Mouse (Mus musculus): ENCODE results near the gene Pip4k2a. TPM values are rescaled to one million over a fixed set of nuclear protein-coding genes. Genes with fewer than 3 reads are reported as not detected.

Gene Pip4k2a
- polyA plus RNA-seq, 1 experiment from 2014 or later, result 10.9 TPM

DNA sequence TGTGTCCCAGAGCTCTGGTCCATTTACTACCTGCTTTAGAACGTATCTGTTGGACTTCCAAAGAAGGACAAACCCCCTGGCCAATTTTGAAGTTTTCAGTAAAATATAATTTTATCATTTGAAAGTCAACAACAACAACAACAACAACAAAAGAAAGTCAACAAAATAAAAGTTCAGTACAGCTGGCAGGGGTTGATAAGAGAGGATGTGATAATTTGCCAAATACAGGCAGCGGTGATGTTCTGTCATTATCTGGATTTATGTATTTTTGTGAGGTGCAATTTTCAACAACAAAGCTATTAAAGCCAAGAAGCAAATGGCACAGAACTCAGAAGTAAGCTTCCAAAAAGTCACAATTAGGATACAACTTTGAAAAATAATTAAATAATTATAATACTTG lies 80.1 kb downstream of the Pip4k2a start:
- DNase-seq (ENCODE audit: low spot score) (no peak), ATAC-seq (ENCODE audit: insufficient read depth, low FRiP score, low TSS enrichment) (no peak)
- H3K36me3 ChIP-seq (ENCODE audit: control insufficient read depth, insufficient read depth, low read length), result no peaks in the 10 kb centered on the region
- H3K9me3 ChIP-seq (ENCODE audit: control insufficient read depth, low read length), result no peaks in the 10 kb centered on the region
- H3K4me2 ChIP-seq (ENCODE audit: low read depth), result no peak overlapping the region
- WGBS, result 91% methylated on average over 2 of the region's 2 CpGs
- H3K27me3 ChIP-seq (ENCODE audit: control insufficient read depth, insufficient read depth, low read length), result no peaks in the 10 kb centered on the region
- H3K27ac ChIP-seq (ENCODE audit: low read depth, low read length), result no peak overlapping the region
- no peak overlapping the region for H3K9ac ChIP-seq (ENCODE audit: low read length)
- peaks cover 2% of the 10 kb centered on the region; the same call in 1 of the 2 replicates for H3K4me1 ChIP-seq (ENCODE audit: control insufficient read depth, insufficient read depth, low read length)
- H3K4me3 ChIP-seq (ENCODE audit: low read depth, low read length), result no peak overlapping the region

DNA sequence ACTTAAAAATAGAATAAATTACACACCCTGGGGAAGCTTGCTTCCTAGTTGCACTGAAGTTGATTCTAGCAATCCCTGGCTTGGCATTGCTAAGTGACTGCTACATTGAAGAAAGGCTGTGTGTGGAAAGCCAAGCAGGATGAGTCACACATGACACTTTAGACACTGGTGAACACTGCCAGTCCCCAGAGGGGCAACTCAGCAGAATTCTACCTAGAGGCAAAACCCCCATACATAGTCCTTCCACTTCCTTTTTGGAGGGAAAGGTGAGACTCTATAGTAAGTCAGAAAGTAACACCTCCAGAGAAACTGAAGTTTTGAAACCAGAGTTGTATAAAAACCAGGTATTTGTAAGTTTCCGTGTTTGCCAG lies 80.6 kb downstream of the Pip4k2a start:
- no peaks in the 10 kb centered on the region for H3K9me3 ChIP-seq (ENCODE audit: control insufficient read depth, low read length)
- no peaks in the 10 kb centered on the region for H3K27me3 ChIP-seq (ENCODE audit: control insufficient read depth, insufficient read depth, low read length)
- WGBS, result 85% methylated on average over 1 of the region's 1 CpGs
- H3K9ac ChIP-seq (ENCODE audit: low read length), result no peak overlapping the region
- peaks cover 2% of the 10 kb centered on the region; the same call in 1 of the 2 replicates for H3K4me1 ChIP-seq (ENCODE audit: control insufficient read depth, insufficient read depth, low read length)
- H3K4me3 ChIP-seq (ENCODE audit: low read depth, low read length), result no peak overlapping the region
- no peak overlapping the region for H3K4me2 ChIP-seq (ENCODE audit: low read depth)
- H3K36me3 ChIP-seq (ENCODE audit: control insufficient read depth, insufficient read depth, low read length), result no peaks in the 10 kb centered on the region
- no peak overlapping the region for H3K27ac ChIP-seq (ENCODE audit: low read depth, low read length)
- DNase-seq (ENCODE audit: low spot score), result no peak
- no peak for ATAC-seq (ENCODE audit: insufficient read depth, low FRiP score, low TSS enrichment)

DNA sequence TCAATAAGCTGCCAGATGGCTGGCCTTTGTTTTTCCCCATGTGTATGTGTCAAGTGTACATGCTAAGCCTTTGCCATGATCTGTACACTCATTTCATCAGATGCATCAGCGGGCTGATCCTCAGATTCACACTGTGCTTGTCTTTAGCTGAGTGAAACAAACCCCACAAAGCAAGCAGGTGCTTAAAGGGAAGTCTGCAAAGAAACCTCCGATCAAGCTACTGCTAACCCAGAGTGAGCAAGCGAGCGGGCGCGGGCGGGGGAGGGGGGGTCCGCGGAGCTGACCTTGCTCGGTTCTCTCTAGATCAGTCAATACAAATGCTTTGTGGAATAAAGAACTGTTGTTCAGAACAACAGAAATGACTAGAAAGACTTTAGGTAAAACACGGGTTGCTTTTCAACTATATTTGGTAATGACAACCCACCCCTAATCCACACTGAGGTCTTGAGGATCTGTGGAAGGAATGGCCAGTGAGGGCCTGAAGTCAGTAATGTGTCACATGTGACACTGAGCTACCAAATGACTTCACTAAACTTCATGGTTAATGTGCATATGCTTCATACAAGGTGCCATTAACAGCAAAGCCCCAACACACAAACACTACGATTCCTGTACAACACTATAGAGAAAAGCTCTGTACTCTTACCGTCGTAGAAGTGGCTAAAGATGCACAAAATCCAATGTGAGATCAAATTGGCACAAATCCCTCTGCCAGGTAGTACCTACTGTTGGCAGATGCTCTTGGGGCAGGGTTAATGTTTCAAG lies 81.1 kb downstream of the Pip4k2a start:
- H3K27ac ChIP-seq (ENCODE audit: low read depth, low read length), result no peak overlapping the region
- no peak for ATAC-seq (ENCODE audit: insufficient read depth, low FRiP score, low TSS enrichment)
- WGBS, result 78% methylated on average over 14 of the region's 14 CpGs

DNA sequence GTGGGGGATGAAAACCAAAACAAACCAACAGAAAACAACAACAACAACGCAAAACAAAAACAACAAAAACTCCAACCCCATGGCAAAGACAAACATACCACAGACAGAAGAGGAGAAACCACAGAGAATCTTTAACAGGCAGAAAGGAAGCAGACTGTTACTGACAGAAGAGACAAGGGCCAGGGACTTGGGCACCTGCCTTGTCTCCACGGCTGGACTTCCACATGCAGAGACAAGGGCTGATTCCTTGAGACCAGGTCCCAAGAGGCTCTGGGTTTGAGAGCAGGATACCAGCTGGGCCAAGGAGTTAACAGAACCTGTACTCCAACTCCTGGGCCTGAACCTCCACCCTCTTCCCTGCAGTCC lies 81.9 kb downstream of the Pip4k2a start:
- no peak for DNase-seq (ENCODE audit: low spot score)
- WGBS, result 61% methylated on average over 2 of the region's 2 CpGs
- Histone ChIP-seq H3K27ac (ENCODE audit: low read depth, low read length) (no peak overlapping the region), H3K4me3 (ENCODE audit: low read depth, low read length) (no peak overlapping the region), H3K4me1 (ENCODE audit: control insufficient read depth, insufficient read depth, low read length) (peaks cover 2% of the 10 kb centered on the region; the same call in 1 of the 2 replicates), H3K36me3 (ENCODE audit: control insufficient read depth, insufficient read depth, low read length) (no peaks in the 10 kb centered on the region), H3K4me2 (ENCODE audit: low read depth) (no peak overlapping the region), H3K27me3 (ENCODE audit: control insufficient read depth, insufficient read depth, low read length) (no peaks in the 10 kb centered on the region), H3K9me3 (ENCODE audit: control insufficient read depth, low read length) (no peaks in the 10 kb centered on the region), H3K9ac (ENCODE audit: low read length) (no peak overlapping the region)
- no peak for ATAC-seq (ENCODE audit: insufficient read depth, low FRiP score, low TSS enrichment)

More for the DNA sequence above, 81.1 kb downstream of the Pip4k2a start:
- Histone ChIP-seq H3K9ac (ENCODE audit: low read length) (no peak overlapping the region), H3K9me3 (ENCODE audit: control insufficient read depth, low read length) (no peaks in the 10 kb centered on the region), H3K4me3 (ENCODE audit: low read depth, low read length) (no peak overlapping the region), H3K4me2 (ENCODE audit: low read depth) (no peak overlapping the region), H3K27me3 (ENCODE audit: control insufficient read depth, insufficient read depth, low read length) (no peaks in the 10 kb centered on the region), H3K36me3 (ENCODE audit: control insufficient read depth, insufficient read depth, low read length) (no peaks in the 10 kb centered on the region), H3K4me1 (ENCODE audit: control insufficient read depth, insufficient read depth, low read length) (peaks cover 2% of the 10 kb centered on the region; the same call in 1 of the 2 replicates)
- DNase-seq (ENCODE audit: low spot score), result no peak

DNA sequence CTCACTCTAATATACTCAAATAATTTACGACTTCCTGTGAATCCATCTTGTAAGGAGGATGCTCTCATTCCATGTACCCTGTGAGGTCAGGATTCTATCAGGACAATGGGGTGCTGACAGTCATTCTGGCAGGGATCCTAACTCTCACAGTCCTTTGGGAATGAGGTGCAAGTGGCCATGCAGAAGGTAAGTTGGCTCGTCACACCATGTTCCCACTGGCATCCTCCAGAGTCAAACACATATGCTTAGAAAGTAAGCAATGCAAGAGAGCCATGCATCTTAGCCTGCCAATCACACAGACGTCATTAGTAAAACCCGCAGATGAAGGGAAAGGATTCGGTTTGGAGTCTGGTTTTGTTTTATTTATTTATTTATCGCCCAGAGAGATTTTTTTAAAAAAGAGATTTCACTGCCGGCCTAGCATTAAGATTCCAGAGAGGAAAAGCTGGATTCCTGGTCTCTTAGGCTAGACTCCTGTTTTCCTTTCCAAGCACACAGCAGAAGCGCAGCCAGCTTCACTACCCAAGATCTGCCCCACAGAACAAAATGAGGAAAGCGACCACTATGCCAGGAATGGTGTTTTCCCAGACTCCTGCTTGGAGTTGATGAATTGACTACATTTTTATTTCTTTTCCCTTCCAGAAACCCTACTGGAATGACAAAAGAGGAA lies 82.4 kb downstream of the Pip4k2a start:
- Histone ChIP-seq H3K36me3 (ENCODE audit: control insufficient read depth, insufficient read depth, low read length) (no peaks in the 10 kb centered on the region), H3K9me3 (ENCODE audit: control insufficient read depth, low read length) (no peaks in the 10 kb centered on the region), H3K9ac (ENCODE audit: low read length) (no peak overlapping the region), H3K4me1 (ENCODE audit: control insufficient read depth, insufficient read depth, low read length) (peaks cover 2% of the 10 kb centered on the region; the same call in 1 of the 2 replicates), H3K27ac (ENCODE audit: low read depth, low read length) (no peak overlapping the region), H3K27me3 (ENCODE audit: control insufficient read depth, insufficient read depth, low read length) (no peaks in the 10 kb centered on the region), H3K4me2 (ENCODE audit: low read depth) (no peak overlapping the region), H3K4me3 (ENCODE audit: low read depth, low read length) (no peak overlapping the region)
- 72% methylated on average over 9 of the region's 9 CpGs for WGBS
- no peak for DNase-seq (ENCODE audit: low spot score)
- ATAC-seq (ENCODE audit: insufficient read depth, low FRiP score, low TSS enrichment), result no peak

DNA sequence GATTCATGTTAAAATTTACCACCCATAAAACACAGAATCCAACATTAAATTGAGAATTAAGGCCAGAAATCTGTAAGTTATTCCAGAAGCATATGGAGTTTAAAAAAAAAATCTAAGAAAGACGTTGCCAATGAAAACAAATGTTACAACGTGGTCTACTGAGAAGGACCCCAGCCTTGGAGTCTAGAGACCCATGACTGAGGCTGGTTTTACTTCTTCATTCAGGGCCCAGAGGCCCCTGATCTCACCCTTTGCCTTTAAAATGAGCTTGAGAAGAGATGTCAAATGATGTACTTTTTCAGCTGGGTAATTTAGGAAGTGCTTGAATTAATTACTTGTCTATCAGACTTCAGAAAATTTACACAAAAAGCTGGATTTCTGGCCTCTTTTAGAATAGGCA lies 83.2 kb downstream of the Pip4k2a start:
- Histone ChIP-seq H3K9me3 (ENCODE audit: control insufficient read depth, low read length) (no peaks in the 10 kb centered on the region), H3K4me2 (ENCODE audit: low read depth) (no peak overlapping the region), H3K36me3 (ENCODE audit: control insufficient read depth, insufficient read depth, low read length) (no peaks in the 10 kb centered on the region), H3K4me3 (ENCODE audit: low read depth, low read length) (no peak overlapping the region), H3K4me1 (ENCODE audit: control insufficient read depth, insufficient read depth, low read length) (no peaks in the 10 kb centered on the region; the same call in 1 of the 2 replicates), H3K27me3 (ENCODE audit: control insufficient read depth, insufficient read depth, low read length) (no peaks in the 10 kb centered on the region), H3K9ac (ENCODE audit: low read length) (no peak overlapping the region), H3K27ac (ENCODE audit: low read depth, low read length) (no peak overlapping the region)
- no peak for DNase-seq (ENCODE audit: low spot score)
- WGBS, result 86% methylated on average over 2 of the region's 2 CpGs
- ATAC-seq (ENCODE audit: insufficient read depth, low FRiP score, low TSS enrichment), result no peak

DNA sequence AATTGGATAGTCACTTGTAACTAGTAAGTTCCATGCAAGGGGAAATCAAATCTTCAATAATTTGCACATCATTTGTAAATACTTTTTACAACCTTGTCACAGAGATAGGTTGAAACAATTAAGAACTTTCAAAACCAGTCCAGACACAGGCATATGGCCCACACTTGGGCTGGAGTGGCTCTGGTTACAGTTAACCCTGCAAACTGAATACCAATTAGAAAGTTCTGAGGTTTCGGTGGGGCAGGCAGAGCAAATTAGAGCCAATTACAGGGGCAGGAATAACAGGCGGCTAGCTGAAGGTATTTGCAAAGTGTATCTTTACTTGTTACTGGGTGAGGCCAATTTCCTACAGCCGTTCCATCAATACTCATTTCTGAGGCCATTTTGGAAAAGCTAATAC lies 84.3 kb downstream of the Pip4k2a start:
- no peaks in the 10 kb centered on the region for H3K9me3 ChIP-seq (ENCODE audit: control insufficient read depth, low read length)
- no peak overlapping the region for H3K9ac ChIP-seq (ENCODE audit: low read length)
- ATAC-seq (ENCODE audit: insufficient read depth, low FRiP score, low TSS enrichment) (no peak), DNase-seq (ENCODE audit: low spot score) (no peak)
- H3K27me3 ChIP-seq (ENCODE audit: control insufficient read depth, insufficient read depth, low read length), result no peaks in the 10 kb centered on the region
- WGBS, result 65% methylated on average over 3 of the region's 3 CpGs
- H3K4me2 ChIP-seq (ENCODE audit: low read depth), result no peak overlapping the region
- no peak overlapping the region for H3K27ac ChIP-seq (ENCODE audit: low read depth, low read length)
- no peaks in the 10 kb centered on the region for H3K4me1 ChIP-seq (ENCODE audit: control insufficient read depth, insufficient read depth, low read length)
- no peak overlapping the region for H3K4me3 ChIP-seq (ENCODE audit: low read depth, low read length)
- H3K36me3 ChIP-seq (ENCODE audit: control insufficient read depth, insufficient read depth, low read length), result no peaks in the 10 kb centered on the region

DNA sequence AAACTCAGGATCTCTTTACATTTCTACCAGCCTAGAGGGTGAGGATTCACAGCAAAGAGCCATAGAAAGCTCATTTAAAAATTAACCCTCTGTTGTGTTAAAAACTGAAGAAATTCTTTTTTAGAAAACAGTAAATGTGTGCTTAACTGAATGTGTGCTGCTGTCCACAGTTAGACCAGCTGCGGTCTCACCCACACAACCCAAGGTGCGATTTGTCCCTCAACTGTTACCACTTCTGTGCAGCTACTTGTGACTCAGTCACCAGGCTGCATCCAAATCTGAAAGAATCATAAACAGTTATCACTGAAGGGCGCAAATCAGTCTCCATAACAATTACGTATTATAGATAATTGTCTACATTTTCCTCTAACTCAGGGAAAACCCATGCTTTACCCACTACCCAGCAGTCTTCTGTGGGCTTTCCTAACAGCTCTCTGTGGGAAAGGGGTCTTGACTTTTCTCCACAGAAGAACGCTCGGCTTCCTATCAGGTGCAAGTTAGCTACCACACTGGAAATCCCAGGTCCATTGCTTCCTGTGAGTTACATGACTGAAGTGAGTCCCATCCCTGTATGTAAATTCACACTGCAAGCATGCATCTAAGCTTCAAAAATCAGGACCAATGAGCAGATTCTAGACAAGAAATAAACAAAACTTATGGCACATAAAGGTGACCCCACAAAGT lies 86.5 kb downstream of the Pip4k2a start:
- Histone ChIP-seq H3K4me2 (ENCODE audit: low read depth) (no peak overlapping the region), H3K27me3 (ENCODE audit: control insufficient read depth, insufficient read depth, low read length) (no peaks in the 10 kb centered on the region), H3K36me3 (ENCODE audit: control insufficient read depth, insufficient read depth, low read length) (no peaks in the 10 kb centered on the region), H3K4me1 (ENCODE audit: control insufficient read depth, insufficient read depth, low read length) (0 out of 2 replicates have a peak, but pooled peaks cover 6% of the 10 kb centered on the region), H3K9me3 (ENCODE audit: control insufficient read depth, low read length) (no peaks in the 10 kb centered on the region), H3K4me3 (ENCODE audit: low read depth, low read length) (no peak overlapping the region), H3K27ac (ENCODE audit: low read depth, low read length) (no peak overlapping the region), H3K9ac (ENCODE audit: low read length) (no peak overlapping the region)
- no peak for ATAC-seq (ENCODE audit: insufficient read depth, low FRiP score, low TSS enrichment)
- 95% methylated on average over 6 of the region's 6 CpGs for WGBS
- no peak for DNase-seq (ENCODE audit: low spot score)

Measured in neural tube, embryonic 11.5 days (tissue).